Mouse (Mus musculus) small intestine, adult 2 months (tissue): ENCODE measurements around the gene Lsm7. TPM values are rescaled to one million over a fixed set of nuclear protein-coding genes. Genes with fewer than 3 reads are reported as not detected.
"Not testable (repeated sequence)": the region's sequence is repeated elsewhere in the genome, so short reads cannot be mapped to it uniquely, and the experiment has no call there.

Experiments
- H3K27ac ChIP-seq: fragments of 200-500 bp; 2 replicates; pipeline ENCODE4 v1.5.1; 2012; ENCODE audit warnings: low read depth, low read length, control low read depth, inconsistent platforms; ENCODE audit not compliant: insufficient read depth
- H3K27me3 ChIP-seq: fragments of 200-500 bp; 2 replicates; pipeline ENCODE4 v1.6.1; 2012; ENCODE audit warnings: mild to moderate bottlenecking, moderate library complexity, low read length, inconsistent platforms; ENCODE audit not compliant: control insufficient read depth, insufficient read depth
- H3K36me3 ChIP-seq: fragments of 200-500 bp; 2 replicates; pipeline ENCODE4 v1.6.1; 2012; ENCODE audit warnings: mild to moderate bottlenecking, low read length, control low read depth, inconsistent platforms; ENCODE audit not compliant: control insufficient read depth, insufficient read depth
- H3K4me1 ChIP-seq: fragments of 200-500 bp; 2 replicates; pipeline ENCODE4 v1.6.1; 2012; ENCODE audit warnings: low read length, inconsistent platforms, mixed read lengths; ENCODE audit not compliant: control insufficient read depth, insufficient read depth, insufficient read length
- H3K4me3 ChIP-seq: fragments of 200-500 bp; 2 replicates; pipeline ENCODE4 v1.5.1; 2012; ENCODE audit warnings: low read depth, mild to moderate bottlenecking, control low read depth, inconsistent platforms, low read length, moderate library complexity
- CTCF ChIP-seq: fragments of 200-500 bp; IDR thresholded peaks from 2 replicates; pipeline ENCODE4 v1.5.1; 2012; ENCODE audit warnings: low read depth, mild to moderate bottlenecking, control low read depth, inconsistent platforms, low read length, moderate library complexity, mixed read lengths; ENCODE audit not compliant: insufficient replicate concordance, insufficient read length; ENCODE audit errors: extremely low read depth
- POLR2A ChIP-seq: fragments of 200-500 bp; IDR thresholded peaks from 2 replicates; pipeline ENCODE4 v1.6.1; 2012; ENCODE audit warnings: low read depth, mild to moderate bottlenecking, control low read depth, inconsistent platforms, low read length, moderate library complexity
- WGBS: fragments of 180-500 bp; shearing (Covaris S2); methylation state at CpG from one replicate; pipeline ENCODE4 v1.1.7; 2018; 5-methylcytosine and 5-hydroxymethylcytosine counted together
- polyA plus RNA-seq: library from polyadenylated mRNA; depleted of rRNA; stranded (reverse); fragments of >200 nt; gene quantifications from 2 replicates; pipeline ENCODE4 v1.2.3, GENCODE M21; 2012

Gene Lsm7
- polyA plus RNA-seq, 1 experiment, result 82.7 TPM

DNA sequence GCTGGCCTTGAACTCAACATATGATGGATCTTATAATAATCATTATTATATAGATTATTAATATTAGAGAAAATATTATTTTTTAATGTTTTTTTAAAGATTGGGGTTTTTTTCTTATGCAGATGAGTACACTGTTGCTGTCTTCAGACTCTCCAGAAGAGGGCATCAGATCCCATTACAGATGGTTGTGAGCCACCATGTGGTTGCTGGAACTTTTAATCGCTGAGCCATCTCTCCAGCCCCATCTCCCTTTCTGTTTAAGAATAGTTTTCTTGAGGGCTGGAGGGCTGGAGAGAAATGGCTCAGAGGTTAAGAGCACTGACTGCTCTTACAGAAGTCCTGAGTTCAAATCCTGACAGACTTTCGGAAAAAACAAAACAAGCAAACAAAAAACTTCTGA, 33.0 kb downstream of the Lsm7 start:
- WGBS, result 37% methylated on average over 2 of the region's 2 CpGs
- no peaks in the 10 kb centered on the region for H3K27me3 ChIP-seq
- TF ChIP-seq CTCF (no peak), POLR2A (no peak)
- no peak overlapping the region for H3K4me3 ChIP-seq
- no peak overlapping the region for H3K27ac ChIP-seq
- H3K4me1 ChIP-seq, result peaks cover 3% of the 10 kb centered on the region; the same call in 1 of the 2 replicates
- no peaks in the 10 kb centered on the region for H3K36me3 ChIP-seq

DNA sequence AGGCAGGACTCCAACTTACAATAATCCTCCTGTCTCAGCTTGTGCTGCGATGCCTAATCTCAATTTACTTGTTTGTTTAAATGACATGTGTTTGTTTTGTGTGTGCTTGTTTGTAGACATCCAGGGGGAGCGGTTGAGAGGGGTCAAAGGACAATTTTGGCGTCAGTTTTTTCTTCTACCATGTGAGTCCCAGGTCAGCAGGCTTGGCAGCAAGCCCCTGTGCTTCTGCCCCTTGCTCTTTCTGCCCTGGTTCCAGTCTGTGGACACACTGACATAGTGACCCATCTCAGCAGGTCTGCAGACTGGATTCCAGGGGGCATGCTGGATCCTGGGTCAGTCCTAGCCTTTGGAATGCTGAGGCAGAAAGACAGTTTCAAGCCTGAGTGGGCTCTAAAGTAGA, 35.6 kb downstream of the Lsm7 start:
- no peaks in the 10 kb centered on the region for H3K36me3 ChIP-seq
- TF ChIP-seq CTCF (no peak), POLR2A (no peak)
- WGBS, result 17% methylated on average over 3 of the region's 3 CpGs
- H3K4me3 ChIP-seq, result no peak overlapping the region
- H3K27me3 ChIP-seq, result no peaks in the 10 kb centered on the region
- peaks cover 3% of the 10 kb centered on the region; the same call in 1 of the 2 replicates for H3K4me1 ChIP-seq
- no peak overlapping the region for H3K27ac ChIP-seq

DNA sequence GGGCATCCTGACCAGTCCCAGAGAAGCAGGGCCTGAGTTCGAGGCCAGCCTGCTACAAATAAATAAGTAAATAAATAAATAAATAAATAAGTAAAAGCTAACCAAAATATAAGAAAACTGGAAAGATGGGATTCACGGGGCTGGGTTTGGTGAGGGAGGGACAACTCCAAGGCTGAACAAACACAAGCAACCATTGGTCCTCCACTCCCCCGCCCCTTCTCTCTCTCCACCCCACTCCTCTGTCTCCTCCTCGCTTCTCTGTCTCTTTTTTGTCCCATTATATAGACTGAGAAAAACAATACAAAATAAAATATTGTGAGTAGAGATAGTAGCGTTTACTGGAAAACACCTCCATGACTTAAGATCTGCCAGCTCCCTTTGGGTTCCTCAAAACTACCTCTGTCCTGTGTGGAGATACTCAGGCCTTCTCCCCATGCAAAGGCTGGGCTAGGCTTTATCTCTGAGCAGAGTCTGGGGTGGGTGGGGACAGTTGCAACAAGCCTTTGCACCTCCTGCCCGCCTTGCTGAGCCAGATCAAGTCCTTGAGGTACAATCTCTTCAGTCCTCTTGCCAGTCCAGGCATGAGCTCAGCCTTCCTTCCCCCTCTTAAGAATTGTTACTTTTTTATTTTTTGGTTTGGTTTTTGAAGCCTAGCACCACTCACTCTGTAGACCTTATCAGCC, 36.3 kb downstream of the Lsm7 start:
- peaks cover 3% of the 10 kb centered on the region; the same call in 1 of the 2 replicates for H3K4me1 ChIP-seq
- H3K27me3 ChIP-seq, result no peaks in the 10 kb centered on the region
- TF ChIP-seq POLR2A (no peak), CTCF (no peak)
- no peaks in the 10 kb centered on the region for H3K36me3 ChIP-seq
- WGBS, result 49% methylated on average over 6 of the region's 6 CpGs
- H3K4me3 ChIP-seq, result no peak overlapping the region
- no peak overlapping the region for H3K27ac ChIP-seq

- not testable (repeated sequence) for H3K4me3 ChIP-seq, H3K36me3 ChIP-seq, H3K27ac ChIP-seq, H3K27me3 ChIP-seq, H3K4me1 ChIP-seq
- WGBS, result 81% methylated on average over 7 of the region's 7 CpGs
These were observed 37.1 kb downstream of the Lsm7 start for GRCm38 (mm10) chr10:80817955-80818354.

GRCm38 (mm10) chr10:80817164-80817563, 37.8 kb downstream of the Lsm7 start:
- TF ChIP-seq CTCF (no peak), POLR2A (no peak)
- H3K4me3 ChIP-seq, result no peak overlapping the region
- no peaks in the 10 kb centered on the region for H3K27me3 ChIP-seq
- H3K36me3 ChIP-seq, result no peaks in the 10 kb centered on the region
- 43% methylated on average over 2 of the region's 2 CpGs for WGBS
- no peak overlapping the region for H3K27ac ChIP-seq
- H3K4me1 ChIP-seq, result peaks cover 3% of the 10 kb centered on the region; the same call in 1 of the 2 replicates

GRCm38 (mm10) chr10:80816303-80816702, 38.7 kb downstream of the Lsm7 start:
- not testable (repeated sequence) for H3K36me3 ChIP-seq, H3K4me3 ChIP-seq, H3K27ac ChIP-seq, H3K27me3 ChIP-seq, H3K4me1 ChIP-seq
- 69% methylated on average over 3 of the region's 3 CpGs for WGBS

DNA sequence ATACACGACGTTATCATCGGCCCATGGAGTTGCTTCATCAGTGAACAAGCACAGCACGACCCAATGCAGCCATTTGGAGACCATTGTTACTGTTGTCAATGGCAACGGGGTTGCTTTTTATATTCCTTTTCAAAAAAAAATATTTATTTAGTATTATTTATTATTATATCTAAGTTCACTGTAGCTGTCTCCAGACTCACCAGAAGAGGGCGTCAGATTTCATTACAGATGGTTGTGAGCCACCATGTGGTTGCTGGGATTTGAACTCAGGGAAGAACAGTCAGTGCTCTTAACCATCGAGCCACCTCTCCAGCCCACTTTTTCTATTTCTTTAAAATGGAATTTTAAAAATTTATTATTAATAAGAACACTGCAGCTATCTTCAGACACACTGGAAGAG, 40.2 kb downstream of the Lsm7 start:
- Histone ChIP-seq H3K27ac (no peak overlapping the region), H3K27me3 (peaks cover 7% of the 10 kb centered on the region), H3K4me3 (no peak overlapping the region), H3K36me3 (no peaks in the 10 kb centered on the region), H3K4me1 (peaks cover 3% of the 10 kb centered on the region; the same call in 1 of the 2 replicates)
- 59% methylated on average over 7 of the region's 7 CpGs for WGBS
- no peak for TF ChIP-seq CTCF

- no peaks in the 10 kb centered on the region for H3K36me3 ChIP-seq
- no peak within 1 kb of the TSS for H3K27ac ChIP-seq
- peaks cover 16% of the 10 kb centered on the region for H3K27me3 ChIP-seq
- no peak for TF ChIP-seq POLR2A
- no peak for TF ChIP-seq CTCF
- no peak within 1 kb of the TSS for H3K4me3 ChIP-seq
- WGBS, result 89% methylated on average over 4 of the region's 4 CpGs
- 0 out of 2 replicates have a peak, but pooled peaks cover 3% of the 10 kb centered on the region for H3K4me1 ChIP-seq
These were observed 41.6 kb downstream of the Lsm7 start, which contains the start of gene Jsrp1 for GRCm38 (mm10) chr10:80813366-80813765. TSS of gene Jsrp1 (minus strand) at chr10:80813498.
